Mouse (Mus musculus): ENCODE data around the gene Slc5a10. TPM values are rescaled to one million over a fixed set of nuclear protein-coding genes. Genes with fewer than 3 reads are reported as not detected.

Gene Slc5a10
- total and polyA plus RNA-seq, 3 experiments: not detected

- Histone ChIP-seq H3K27ac (no peak overlapping the region), H3K4me1 (ENCODE audit: control insufficient read depth, insufficient read depth, low read length) (peaks cover 3% of the 10 kb centered on the region), H3K9ac (ENCODE audit: low read depth, low read length) (no peak overlapping the region), H3K36me3 (ENCODE audit: control insufficient read depth, insufficient read depth, low read length) (no peaks in the 10 kb centered on the region), H3K4me3 (no peak overlapping the region), H3K27me3 (ENCODE audit: control insufficient read depth, insufficient read depth, low read length) (peaks cover 4% of the 10 kb centered on the region; the same call in 1 of the 2 replicates), H3K79me2 (replicated peaks; ENCODE audit: control insufficient read depth, insufficient read depth, low read length) (no peaks in the 10 kb centered on the region)
- DNase-seq: no peak
- intact Hi-C loops (cut with DNase I): no loop called here
- 71% methylated on average over 10 of the region's 10 CpGs for WGBS
- TF ChIP-seq EP300 (IDR thresholded peaks at IDR 0.05; ENCODE audit: insufficient read depth, low read depth, low read length) (no peak), CTCF (IDR thresholded peaks at IDR 0.05) (no peak), POLR2A (IDR thresholded peaks at IDR 0.05; ENCODE audit: insufficient read depth, low read depth, low read length) (no peak)
Observed at GRCm38 (mm10) chr11:61686906-61687453, 33.6 kb downstream of the Slc5a10 start.

- Histone ChIP-seq H3K36me3 (ENCODE audit: control insufficient read depth, insufficient read depth, low read length) (no peaks in the 10 kb centered on the region), H3K9ac (ENCODE audit: low read depth, low read length) (no peak overlapping the region), H3K4me3 (no peak overlapping the region), H3K27me3 (ENCODE audit: control insufficient read depth, insufficient read depth, low read length) (peaks cover 4% of the 10 kb centered on the region; the same call in 1 of the 2 replicates), H3K79me2 (replicated peaks; ENCODE audit: control insufficient read depth, insufficient read depth, low read length) (no peaks in the 10 kb centered on the region), H3K4me1 (ENCODE audit: control insufficient read depth, insufficient read depth, low read length) (peaks cover 3% of the 10 kb centered on the region), H3K27ac (no peak overlapping the region)
- WGBS: 50% methylated on average over 2 of the region's 2 CpGs
- intact Hi-C loops (cut with DNase I): no loop called here
- no peak for DNase-seq
- TF ChIP-seq POLR2A (IDR thresholded peaks at IDR 0.05; ENCODE audit: insufficient read depth, low read depth, low read length) (no peak), CTCF (IDR thresholded peaks at IDR 0.05) (no peak), EP300 (IDR thresholded peaks at IDR 0.05; ENCODE audit: insufficient read depth, low read depth, low read length) (no peak)
Observed at GRCm38 (mm10) chr11:61686141-61686540, 34.5 kb downstream of the Slc5a10 start.

- H3K79me2 ChIP-seq (replicated peaks; ENCODE audit: control insufficient read depth, insufficient read depth, low read length): no peaks in the 10 kb centered on the region
- H3K36me3 ChIP-seq (ENCODE audit: control insufficient read depth, insufficient read depth, low read length): no peaks in the 10 kb centered on the region
- H3K4me1 ChIP-seq (ENCODE audit: control insufficient read depth, insufficient read depth, low read length): peaks cover 3% of the 10 kb centered on the region
- H3K9ac ChIP-seq (ENCODE audit: low read depth, low read length): no peak overlapping the region
- TF ChIP-seq POLR2A (IDR thresholded peaks at IDR 0.05; ENCODE audit: insufficient read depth, low read depth, low read length): no peak
- TF ChIP-seq EP300 (IDR thresholded peaks at IDR 0.05; ENCODE audit: insufficient read depth, low read depth, low read length): no peak
- TF ChIP-seq CTCF (IDR thresholded peaks at IDR 0.05): no peak
- H3K27ac ChIP-seq: no peak overlapping the region
- peaks cover 4% of the 10 kb centered on the region; the same call in 1 of the 2 replicates for H3K27me3 ChIP-seq (ENCODE audit: control insufficient read depth, insufficient read depth, low read length)
- no peak overlapping the region for H3K4me3 ChIP-seq
- 85% methylated on average over 8 of the region's 8 CpGs for WGBS
- intact Hi-C loops (cut with DNase I): no loop called here
- DNase-seq: no peak
Observed at GRCm38 (mm10) chr11:61685119-61685725, 35.4 kb downstream of the Slc5a10 start.

GRCm38 (mm10) chr11:61683907-61684731 lies 36.5 kb downstream of the Slc5a10 start, which contains the start of gene Fam83g:
Gene Fam83g, plus strand, starts transcription at chr11:61684091.
- Histone ChIP-seq H3K4me3 (peak within 1 kb of the TSS; percentile 45), H3K36me3 (ENCODE audit: control insufficient read depth, insufficient read depth, low read length) (no peaks in the 10 kb centered on the region), H3K27me3 (ENCODE audit: control insufficient read depth, insufficient read depth, low read length) (peaks cover 4% of the 10 kb centered on the region; the same call in 1 of the 2 replicates), H3K79me2 (replicated peaks; ENCODE audit: control insufficient read depth, insufficient read depth, low read length) (no peaks in the 10 kb centered on the region), H3K9ac (ENCODE audit: low read depth, low read length) (peak within 1 kb of the TSS; percentile 52), H3K27ac (no peak within 1 kb of the TSS), H3K4me1 (ENCODE audit: control insufficient read depth, insufficient read depth, low read length) (peaks cover 3% of the 10 kb centered on the region)
- 4% methylated on average over 76 of the region's 76 CpGs for WGBS
- peak; percentile 61 to 75 for DNase-seq
- no peak for TF ChIP-seq EP300 (IDR thresholded peaks at IDR 0.05; ENCODE audit: insufficient read depth, low read depth, low read length)
- TF ChIP-seq POLR2A (IDR thresholded peaks at IDR 0.05; ENCODE audit: insufficient read depth, low read depth, low read length): no peak
- TF ChIP-seq CTCF (IDR thresholded peaks at IDR 0.05): no peak
- intact Hi-C loops (cut with DNase I): no loop called here

GRCm38 (mm10) chr11:61679091-61679866 lies 41.3 kb downstream of the Slc5a10 start:
- no peak for DNase-seq
- WGBS: 76% methylated on average over 4 of the region's 4 CpGs
- no peak for TF ChIP-seq POLR2A (IDR thresholded peaks at IDR 0.05; ENCODE audit: insufficient read depth, low read depth, low read length)
- TF ChIP-seq EP300 (IDR thresholded peaks at IDR 0.05; ENCODE audit: insufficient read depth, low read depth, low read length): no peak
- no peak for TF ChIP-seq CTCF (IDR thresholded peaks at IDR 0.05)

More at GRCm38 (mm10) chr11:61679091-61679866, 41.3 kb downstream of the Slc5a10 start:
- H3K4me3 ChIP-seq: no peak overlapping the region
- intact Hi-C loops (cut with DNase I): no loop called here
- peaks cover 4% of the 10 kb centered on the region; the same call in 1 of the 2 replicates for H3K27me3 ChIP-seq (ENCODE audit: control insufficient read depth, insufficient read depth, low read length)
- no peak overlapping the region for H3K9ac ChIP-seq (ENCODE audit: low read depth, low read length)
- no peaks in the 10 kb centered on the region for H3K79me2 ChIP-seq (replicated peaks; ENCODE audit: control insufficient read depth, insufficient read depth, low read length)
- no peaks in the 10 kb centered on the region for H3K36me3 ChIP-seq (ENCODE audit: control insufficient read depth, insufficient read depth, low read length)
- H3K4me1 ChIP-seq (ENCODE audit: control insufficient read depth, insufficient read depth, low read length): peaks cover 3% of the 10 kb centered on the region
- no peak overlapping the region for H3K27ac ChIP-seq

Data from heart, adult 2 months (tissue).